Mouse (Mus musculus): ENCODE measurements at regions not wholly inside any gene's neighbourhood (a gene's known extent, or its start where the extent isn't known, plus 50 kb on each side); places are given as distances from the start of the nearest gene placed in this dataset.

- Histone ChIP-seq H3K9me3 (no peaks in the 10 kb centered on the region), H3K4me2 (replicated peaks) (no peak overlapping the region), H3K27me3 (replicated peaks) (no peaks in the 10 kb centered on the region), H3K9ac (no peak overlapping the region), H3K4me3 (replicated peaks) (no peak overlapping the region), H3K27ac (no peak overlapping the region), H3K4me1 (replicated peaks) (0 out of 2 replicates have a peak, but pooled peaks cover 5% of the 10 kb centered on the region), H3K36me3 (no peaks in the 10 kb centered on the region)
- WGBS, result 58% methylated on average over 11 of the region's 11 CpGs
- no peak for ATAC-seq
Observed at GRCm38 (mm10) chr9:61138741-61139368, 233.3 kb upstream of the Tle3 start.

- 0 out of 2 replicates have a peak, but pooled peaks cover 3% of the 10 kb centered on the region for H3K4me1 ChIP-seq (replicated peaks)
- 93% methylated on average over 6 of the region's 6 CpGs for WGBS
Observed at GRCm38 (mm10) chr9:61143101-61143500, 229.1 kb upstream of the Tle3 start.

GRCm38 (mm10) chr9:61144685-61145318, 227.4 kb upstream of the Tle3 start:
- no peaks in the 10 kb centered on the region for H3K9me3 ChIP-seq
- WGBS, result 78% methylated on average over 11 of the region's 11 CpGs

More at GRCm38 (mm10) chr9:61143101-61143500, 229.1 kb upstream of the Tle3 start:
- Histone ChIP-seq H3K27me3 (replicated peaks) (0 out of 2 replicates have a peak, but pooled peaks cover 3% of the 10 kb centered on the region), H3K36me3 (no peaks in the 10 kb centered on the region), H3K4me2 (replicated peaks) (no peak overlapping the region), H3K4me3 (replicated peaks) (no peak overlapping the region), H3K9ac (no peak overlapping the region), H3K9me3 (no peaks in the 10 kb centered on the region), H3K27ac (no peak overlapping the region)
- no peak for ATAC-seq

GRCm38 (mm10) chr9:61145738-61146137, 226.4 kb upstream of the Tle3 start:
- no peak for ATAC-seq
- WGBS, result 62% methylated on average over 8 of the region's 8 CpGs

More at GRCm38 (mm10) chr9:61144685-61145318, 227.4 kb upstream of the Tle3 start:
- Histone ChIP-seq H3K4me2 (replicated peaks) (no peak overlapping the region), H3K4me3 (replicated peaks) (no peak overlapping the region), H3K9ac (no peak overlapping the region), H3K36me3 (no peaks in the 10 kb centered on the region), H3K4me1 (replicated peaks) (no peaks in the 10 kb centered on the region), H3K27me3 (replicated peaks) (0 out of 2 replicates have a peak, but pooled peaks cover 3% of the 10 kb centered on the region), H3K27ac (no peak overlapping the region)
- ATAC-seq, result no peak

GRCm38 (mm10) chr9:61151201-61151600, 221.0 kb upstream of the Tle3 start:
- Histone ChIP-seq H3K4me3 (replicated peaks) (no peak overlapping the region), H3K9me3 (no peaks in the 10 kb centered on the region), H3K4me2 (replicated peaks) (no peak overlapping the region), H3K4me1 (replicated peaks) (peaks cover 15% of the 10 kb centered on the region; the same call in 1 of the 2 replicates), H3K27ac (no peak overlapping the region), H3K36me3 (no peaks in the 10 kb centered on the region), H3K27me3 (replicated peaks) (0 out of 2 replicates have a peak, but pooled peaks cover 7% of the 10 kb centered on the region), H3K9ac (no peak overlapping the region)
- ATAC-seq, result no peak
- 84% methylated on average over 4 of the region's 4 CpGs for WGBS

More at GRCm38 (mm10) chr9:61145738-61146137, 226.4 kb upstream of the Tle3 start:
- Histone ChIP-seq H3K36me3 (no peaks in the 10 kb centered on the region), H3K27ac (no peak overlapping the region), H3K27me3 (replicated peaks) (0 out of 2 replicates have a peak, but pooled peaks cover 6% of the 10 kb centered on the region), H3K4me1 (replicated peaks) (no peaks in the 10 kb centered on the region), H3K4me2 (replicated peaks) (no peak overlapping the region), H3K9me3 (no peaks in the 10 kb centered on the region), H3K4me3 (replicated peaks) (no peak overlapping the region), H3K9ac (no peak overlapping the region)

GRCm38 (mm10) chr9:61151901-61152337, 220.2 kb upstream of the Tle3 start:
- Histone ChIP-seq H3K4me2 (replicated peaks) (no peak overlapping the region), H3K27ac (no peak overlapping the region), H3K4me3 (replicated peaks) (no peak overlapping the region), H3K4me1 (replicated peaks) (peaks cover 15% of the 10 kb centered on the region; the same call in 1 of the 2 replicates), H3K9me3 (no peaks in the 10 kb centered on the region), H3K27me3 (replicated peaks) (0 out of 2 replicates have a peak, but pooled peaks cover 7% of the 10 kb centered on the region), H3K9ac (no peak overlapping the region), H3K36me3 (no peaks in the 10 kb centered on the region)
- WGBS, result 24% methylated on average over 12 of the region's 12 CpGs
- ATAC-seq, result peak; percentile 70

GRCm38 (mm10) chr9:61154721-61155120, 217.4 kb upstream of the Tle3 start:
- Histone ChIP-seq H3K4me1 (replicated peaks) (peaks cover 23% of the 10 kb centered on the region), H3K9me3 (no peaks in the 10 kb centered on the region), H3K27ac (no peak overlapping the region), H3K4me2 (replicated peaks) (no peak overlapping the region), H3K4me3 (replicated peaks) (no peak overlapping the region), H3K27me3 (replicated peaks) (0 out of 2 replicates have a peak, but pooled peaks cover 4% of the 10 kb centered on the region), H3K9ac (no peak overlapping the region), H3K36me3 (no peaks in the 10 kb centered on the region)
- ATAC-seq, result no peak
- 81% methylated on average over 6 of the region's 6 CpGs for WGBS

- WGBS, result 39% methylated on average over 14 of the region's 14 CpGs
- no peaks in the 10 kb centered on the region for H3K27me3 ChIP-seq (replicated peaks)
- H3K9ac ChIP-seq, result no peak overlapping the region
- no peak for ATAC-seq
- no peak overlapping the region for H3K27ac ChIP-seq
- no peaks in the 10 kb centered on the region for H3K9me3 ChIP-seq
- no peaks in the 10 kb centered on the region for H3K36me3 ChIP-seq
- H3K4me1 ChIP-seq (replicated peaks), result peaks cover 23% of the 10 kb centered on the region
- H3K4me2 ChIP-seq (replicated peaks), result no peak overlapping the region
- H3K4me3 ChIP-seq (replicated peaks), result no peak overlapping the region
Observed at GRCm38 (mm10) chr9:61155851-61156250, 216.3 kb upstream of the Tle3 start.

- no peak for ATAC-seq
- peaks cover 19% of the 10 kb centered on the region for H3K4me1 ChIP-seq (replicated peaks)
- no peaks in the 10 kb centered on the region for H3K9me3 ChIP-seq
- no peaks in the 10 kb centered on the region for H3K36me3 ChIP-seq
- H3K4me3 ChIP-seq (replicated peaks), result no peak overlapping the region
- peak overlapping the region; percentile 4; the same call in 1 of the 2 replicates for H3K27ac ChIP-seq
- no peak overlapping the region for H3K9ac ChIP-seq
- 34% methylated on average over 10 of the region's 10 CpGs for WGBS
- H3K27me3 ChIP-seq (replicated peaks), result no peaks in the 10 kb centered on the region
- H3K4me2 ChIP-seq (replicated peaks), result no peak overlapping the region
Observed at GRCm38 (mm10) chr9:61158192-61158770, 213.9 kb upstream of the Tle3 start.

- no peak overlapping the region for H3K9ac ChIP-seq
- 89% methylated on average over 2 of the region's 2 CpGs for WGBS
- H3K4me1 ChIP-seq (replicated peaks), result peaks cover 23% of the 10 kb centered on the region
- no peaks in the 10 kb centered on the region for H3K27me3 ChIP-seq (replicated peaks)
- ATAC-seq, result no peak
- no peaks in the 10 kb centered on the region for H3K9me3 ChIP-seq
- H3K4me3 ChIP-seq (replicated peaks), result no peak overlapping the region
- H3K36me3 ChIP-seq, result no peaks in the 10 kb centered on the region
- H3K27ac ChIP-seq, result peak overlapping the region; percentile 4; the same call in 1 of the 2 replicates
- no peak overlapping the region for H3K4me2 ChIP-seq (replicated peaks)
Observed at GRCm38 (mm10) chr9:61159159-61159558, 213.0 kb upstream of the Tle3 start.

- Histone ChIP-seq H3K4me3 (replicated peaks) (no peak overlapping the region), H3K36me3 (no peaks in the 10 kb centered on the region), H3K9ac (no peak overlapping the region), H3K9me3 (no peaks in the 10 kb centered on the region), H3K4me2 (replicated peaks) (no peak overlapping the region), H3K27me3 (replicated peaks) (no peaks in the 10 kb centered on the region), H3K27ac (no peak overlapping the region), H3K4me1 (replicated peaks) (peaks cover 28% of the 10 kb centered on the region)
- ATAC-seq, result no peak
- WGBS, result 76% methylated on average over 10 of the region's 10 CpGs
Observed at GRCm38 (mm10) chr9:61159616-61160015, 212.6 kb upstream of the Tle3 start.

- Histone ChIP-seq H3K4me1 (replicated peaks) (peaks cover 45% of the 10 kb centered on the region), H3K27ac (no peak overlapping the region), H3K9me3 (no peaks in the 10 kb centered on the region), H3K36me3 (no peaks in the 10 kb centered on the region), H3K4me2 (replicated peaks) (no peak overlapping the region), H3K4me3 (replicated peaks) (no peak overlapping the region), H3K27me3 (replicated peaks) (no peaks in the 10 kb centered on the region), H3K9ac (no peak overlapping the region)
- WGBS, result 85% methylated on average over 10 of the region's 10 CpGs
- ATAC-seq, result no peak
Observed at GRCm38 (mm10) chr9:61162884-61163283, 209.3 kb upstream of the Tle3 start.

Data from intestine, embryonic 15.5 days (tissue).